Mouse (Mus musculus): ENCODE results near the gene Rgs3. TPM values are rescaled to one million over a fixed set of nuclear protein-coding genes. Genes with fewer than 3 reads are reported as not detected.

The Rgs3 gene
- total RNA-seq, 4 experiments from 2014 or later, result 4.3 to 7.5 (median 5.9) TPM

DNA sequence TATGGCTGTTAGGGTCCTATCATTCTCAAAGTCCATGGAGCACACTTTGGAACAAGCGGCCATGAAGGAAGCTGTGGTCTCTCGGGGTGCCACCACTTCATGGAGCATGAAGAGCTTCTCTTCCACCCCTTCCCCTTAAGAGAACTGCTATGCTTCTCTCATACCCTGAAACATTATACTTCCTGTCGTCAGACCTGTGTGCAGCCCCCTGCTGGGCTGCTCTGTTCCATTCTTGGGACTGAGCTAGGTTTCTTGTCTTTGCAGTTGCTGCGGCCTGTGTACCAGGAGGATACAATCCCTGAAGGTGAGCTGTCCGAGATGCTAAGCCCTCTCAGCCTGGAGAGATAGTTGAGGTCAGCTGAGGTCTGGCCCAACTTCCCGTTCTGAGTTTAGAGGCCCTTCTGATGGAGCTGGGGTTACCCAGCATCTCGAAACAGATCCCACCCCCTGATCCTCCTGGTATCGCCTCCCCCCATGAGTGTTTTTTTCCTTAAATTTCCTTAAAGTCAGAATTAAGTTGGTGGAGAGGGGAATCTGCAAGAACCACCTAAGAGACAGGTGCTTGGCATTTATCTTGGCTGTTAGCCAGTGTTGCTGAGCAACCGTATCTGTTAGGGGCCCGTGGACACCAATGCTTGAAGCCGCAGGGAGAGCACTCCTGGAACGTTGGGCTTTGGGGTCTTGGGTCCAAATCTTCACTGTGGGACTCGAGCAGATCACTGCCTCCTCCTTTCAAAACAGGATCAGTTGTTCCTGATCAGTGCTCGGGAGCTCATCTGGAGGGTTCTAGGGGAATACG lies 66.8 kb downstream of the Rgs3 start:
- no peak for DNase-seq (ENCODE audit: low spot score in 2 of 2)

DNA sequence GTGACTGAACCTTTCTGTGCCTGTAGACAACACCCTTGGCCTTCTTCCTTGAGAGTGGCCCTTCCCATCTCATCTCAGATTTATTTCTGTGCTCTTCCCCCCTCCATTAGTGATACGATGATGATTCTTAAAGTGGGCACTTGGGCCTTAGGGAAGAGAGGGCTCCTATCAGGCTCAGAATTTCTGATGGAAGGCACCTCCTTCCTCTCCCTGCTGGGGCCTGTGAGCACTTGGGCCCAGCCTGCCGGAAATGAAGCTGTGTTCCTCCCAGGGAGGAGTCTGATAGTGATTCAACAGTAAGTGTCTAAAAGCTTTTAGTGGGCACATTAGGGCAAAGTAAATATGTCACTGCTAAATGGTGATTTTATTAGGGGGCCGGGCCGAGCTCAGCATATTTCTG lies 67.7 kb downstream of the Rgs3 start:
- no peak for DNase-seq (ENCODE audit: low spot score in 2 of 2)

DNA sequence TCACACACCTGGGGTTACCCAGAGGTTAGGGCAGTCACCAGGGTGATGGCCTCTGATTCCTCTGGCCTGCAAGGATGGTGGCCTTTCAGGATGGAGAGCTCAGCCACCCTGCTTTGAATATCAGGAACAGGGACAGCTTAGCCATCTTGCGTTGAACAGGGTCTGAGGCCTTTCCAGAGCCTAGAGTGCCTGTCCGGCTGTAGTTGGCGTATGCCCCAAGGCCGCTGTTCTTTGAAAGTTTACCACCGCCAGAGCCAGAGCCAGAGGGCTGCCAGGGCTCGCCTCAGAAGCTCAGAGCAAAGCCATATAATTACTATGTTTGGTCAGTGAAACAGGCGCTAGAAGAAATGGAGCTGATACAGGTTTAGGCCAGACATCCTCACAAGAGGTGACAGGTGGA lies 68.9 kb downstream of the Rgs3 start:
- no peak for DNase-seq (ENCODE audit: low spot score in 2 of 2)

DNA sequence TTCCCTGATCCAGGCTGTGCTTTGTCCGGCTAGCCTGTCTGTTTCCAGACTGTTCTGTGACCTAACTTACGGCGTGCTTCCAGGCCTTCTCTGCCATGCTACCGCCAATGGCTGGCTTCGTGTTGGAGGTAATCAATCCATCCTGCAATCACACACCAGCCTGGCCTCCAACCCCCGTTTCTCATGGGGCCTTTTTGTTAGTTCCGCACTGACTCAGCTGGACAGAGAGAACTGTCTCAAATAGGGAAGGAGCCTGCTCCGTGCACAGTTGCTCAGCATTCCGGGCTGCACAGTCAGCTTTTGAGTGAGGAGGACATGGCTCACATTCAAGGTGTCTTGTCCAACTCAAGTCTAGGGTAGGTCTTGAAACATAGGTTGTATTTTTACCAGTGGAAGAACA lies 69.8 kb downstream of the Rgs3 start:
- no peak for DNase-seq (ENCODE audit: low spot score in 2 of 2)

DNA sequence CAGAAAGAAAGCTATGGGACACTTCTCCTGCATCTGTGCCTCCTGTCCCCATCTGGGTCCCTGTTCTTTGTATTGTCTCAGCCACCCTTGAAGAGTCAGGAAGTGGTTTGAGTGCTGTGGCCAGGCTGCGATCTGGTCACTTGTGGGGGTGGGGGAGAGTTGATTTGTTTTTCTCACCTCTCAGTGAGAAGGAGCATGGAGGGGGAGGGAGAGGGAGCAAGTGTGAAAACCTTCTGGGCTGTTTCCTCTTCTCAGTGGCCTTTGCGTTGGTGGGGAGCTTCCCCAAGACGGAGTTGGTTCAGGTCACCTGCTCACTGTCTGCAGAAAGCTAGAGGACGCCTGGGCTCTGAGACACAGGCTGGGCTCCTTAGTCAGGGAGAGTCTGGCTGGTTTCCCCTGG lies 70.3 kb downstream of the Rgs3 start:
- no peak for DNase-seq (ENCODE audit: low spot score in 2 of 2)

DNA sequence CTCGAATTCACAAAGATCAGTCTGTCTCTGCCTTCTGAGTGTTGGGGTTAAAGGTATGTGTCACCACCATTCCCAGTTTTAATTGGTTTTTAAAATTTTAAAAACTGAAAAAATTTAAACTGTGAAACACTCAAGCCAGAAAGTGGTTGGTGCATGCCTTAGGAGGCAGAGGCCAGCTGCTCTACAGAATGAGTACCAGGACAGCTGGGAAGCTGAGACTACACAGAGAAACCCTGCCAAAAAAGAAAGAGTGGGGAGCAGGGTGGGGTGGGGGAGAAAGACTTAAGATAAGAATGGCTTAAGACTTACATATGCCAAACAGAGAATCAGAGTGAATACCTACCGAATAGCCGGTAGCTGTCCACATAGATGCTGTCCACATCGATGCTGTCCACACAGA lies 73.6 kb downstream of the Rgs3 start:
- no peak for DNase-seq (ENCODE audit: low spot score in 2 of 2)

DNA sequence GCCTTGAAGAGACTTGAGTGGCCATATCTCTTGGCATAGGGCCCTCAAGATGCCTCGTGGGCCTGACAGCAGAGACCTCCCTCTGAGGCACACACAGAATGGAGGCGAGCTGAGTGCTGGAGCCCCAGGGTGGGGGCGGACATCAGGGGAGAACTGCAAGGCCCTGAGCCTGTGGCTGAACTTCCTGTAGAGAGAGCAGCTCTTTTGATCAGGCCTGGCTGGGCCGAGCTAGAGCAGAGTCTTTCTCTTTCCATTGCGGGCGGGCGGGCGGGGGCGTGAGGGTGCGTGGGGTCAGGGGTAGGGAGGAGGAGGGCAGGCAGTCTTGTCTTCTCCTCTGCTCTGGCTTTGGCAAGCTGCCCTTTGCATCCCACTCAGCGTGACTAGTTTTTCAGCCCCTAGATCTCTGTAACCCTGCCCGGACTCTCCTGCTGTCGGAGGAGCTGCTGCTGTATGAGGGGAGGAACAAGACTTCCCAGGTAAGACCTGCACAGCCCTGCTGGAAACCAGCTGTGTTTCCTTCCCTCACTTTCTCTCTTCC lies 74.5 kb downstream of the Rgs3 start:
- DNase-seq (ENCODE audit: low spot score in 2 of 2), result no peak

DNA sequence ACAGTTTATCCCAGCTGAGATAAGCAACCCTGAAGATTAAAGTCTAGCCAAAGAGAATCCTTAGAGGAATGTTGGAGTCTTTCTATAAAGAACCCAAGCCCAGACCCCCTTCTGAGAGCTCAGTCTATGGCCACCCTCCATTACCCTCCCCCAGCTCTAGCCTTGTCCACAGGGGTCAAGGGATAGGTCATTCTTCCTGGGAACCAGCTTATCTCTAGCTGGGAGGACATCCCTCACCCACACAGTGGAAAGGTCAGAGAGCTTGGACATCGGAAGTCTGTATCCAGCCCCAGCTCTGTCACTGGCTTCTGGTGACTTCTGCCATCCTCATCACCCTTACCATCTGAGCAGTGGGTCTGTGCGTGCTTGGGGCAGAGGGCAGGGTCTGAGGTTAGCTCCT lies 75.2 kb downstream of the Rgs3 start:
- no peak for DNase-seq (ENCODE audit: low spot score in 2 of 2)

DNA sequence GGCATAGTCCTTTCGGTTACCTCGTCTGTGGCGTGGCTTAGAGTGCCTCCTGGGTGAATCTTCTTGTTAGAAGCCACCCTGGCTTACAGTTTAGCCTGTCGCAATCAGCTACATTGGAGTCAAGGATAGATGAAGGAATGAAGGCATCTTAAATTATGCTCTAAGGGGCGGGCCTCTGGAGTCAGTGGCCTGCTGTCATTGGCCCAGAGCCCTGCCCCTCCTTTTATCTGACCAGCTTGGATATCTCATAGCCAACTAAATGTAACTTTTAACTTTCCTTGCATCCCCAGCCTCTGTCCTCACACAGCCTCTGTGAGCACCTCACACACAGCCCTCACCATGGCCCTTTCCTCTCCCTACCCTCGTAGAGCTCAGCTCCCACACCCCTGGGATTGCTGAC lies 76.4 kb downstream of the Rgs3 start:
- no peak for DNase-seq (ENCODE audit: low spot score in 2 of 2)

DNA sequence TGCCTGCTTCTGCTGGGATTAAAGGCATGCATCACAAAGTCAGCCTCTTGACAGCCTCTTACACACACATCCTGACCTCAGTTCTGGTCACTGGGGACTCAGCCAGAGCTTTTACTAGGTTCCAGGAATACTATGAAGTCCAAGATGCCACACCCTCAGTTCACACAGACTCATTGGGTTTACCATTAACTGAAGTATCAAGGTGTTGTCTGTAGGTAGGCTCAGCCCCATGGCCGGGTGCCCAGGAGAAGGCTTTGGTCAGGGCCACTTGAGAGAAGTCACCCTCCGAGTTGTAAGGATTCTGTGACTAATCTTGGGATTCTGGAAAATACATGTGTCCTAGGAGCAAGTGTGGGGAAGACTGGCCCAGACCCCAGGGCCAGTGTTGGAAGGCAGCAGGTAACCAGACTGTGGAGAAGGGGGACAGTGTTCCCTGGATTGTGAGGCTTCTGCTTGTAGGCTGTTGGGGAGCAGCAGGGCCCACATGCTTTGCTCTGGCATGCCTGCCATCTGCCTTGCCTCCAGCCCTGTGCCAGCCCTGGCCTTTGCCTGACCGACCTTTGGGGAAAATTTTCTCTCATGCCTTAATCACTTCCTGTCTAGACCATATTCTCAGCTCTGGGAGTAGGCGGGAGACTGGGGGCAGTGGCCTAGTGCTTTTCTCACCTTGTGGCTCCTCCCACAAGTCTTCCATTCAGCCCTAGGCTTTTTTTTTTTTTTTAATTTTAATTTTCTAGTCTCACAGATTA lies 78.4 kb downstream of the Rgs3 start:
- DNase-seq (ENCODE audit: low spot score in 2 of 2), result no peak

DNA sequence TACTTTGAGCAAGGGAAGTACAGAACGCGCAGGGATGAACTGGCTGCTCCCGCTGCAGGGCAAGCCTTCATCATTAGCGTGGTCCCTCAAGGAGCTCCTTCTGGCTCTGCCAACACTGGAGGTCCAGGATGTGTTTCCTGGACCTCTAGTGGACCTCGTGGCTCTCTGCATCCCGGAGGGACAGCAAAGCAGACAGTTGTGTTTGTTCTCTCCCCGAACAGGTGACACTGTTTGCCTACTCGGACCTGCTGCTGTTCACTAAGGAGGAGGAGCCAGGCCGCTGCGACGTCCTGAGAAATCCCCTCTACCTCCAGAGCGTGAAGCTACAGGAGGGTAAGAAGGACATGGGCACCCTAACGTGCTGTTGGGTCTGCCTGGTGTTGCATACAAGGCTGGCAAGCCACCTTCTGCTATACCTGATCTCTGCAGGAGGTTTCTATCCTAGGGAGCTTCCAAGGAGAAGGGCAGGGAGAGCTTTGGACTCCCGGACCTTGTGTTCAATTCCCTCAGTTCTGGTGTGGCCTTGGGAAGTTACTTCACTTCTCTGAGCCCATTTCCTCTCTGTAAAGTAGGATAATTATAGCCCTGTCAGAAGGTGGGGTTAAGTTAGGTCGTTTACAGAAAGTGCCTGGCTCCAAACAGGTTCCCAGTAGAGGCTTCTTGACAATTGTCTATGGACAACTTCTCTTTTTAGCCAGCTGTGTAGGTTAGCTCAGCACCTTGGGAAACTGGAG lies 81.0 kb downstream of the Rgs3 start:
- DNase-seq (ENCODE audit: low spot score in 2 of 2), result no peak

DNA sequence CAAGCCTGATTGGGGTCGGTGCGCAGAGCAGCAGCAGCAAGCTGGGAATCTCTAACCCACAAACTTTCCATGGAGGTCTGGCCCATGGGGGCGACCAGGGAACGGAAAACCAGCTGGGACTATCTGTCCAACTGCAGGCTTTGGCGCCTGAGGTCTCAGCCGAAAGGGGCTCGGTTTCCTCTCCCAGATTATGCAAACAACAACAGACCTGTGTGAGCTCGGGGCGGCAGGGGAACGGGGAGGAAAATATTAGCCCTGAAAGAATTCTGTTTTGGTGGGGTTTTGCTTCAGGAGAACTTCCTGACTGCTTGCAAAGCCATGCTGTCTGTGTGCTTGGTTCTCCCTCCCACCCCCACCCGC lies 81.6 kb downstream of the Rgs3 start:
- DNase-seq (ENCODE audit: low spot score in 2 of 2), result no peak

DNA sequence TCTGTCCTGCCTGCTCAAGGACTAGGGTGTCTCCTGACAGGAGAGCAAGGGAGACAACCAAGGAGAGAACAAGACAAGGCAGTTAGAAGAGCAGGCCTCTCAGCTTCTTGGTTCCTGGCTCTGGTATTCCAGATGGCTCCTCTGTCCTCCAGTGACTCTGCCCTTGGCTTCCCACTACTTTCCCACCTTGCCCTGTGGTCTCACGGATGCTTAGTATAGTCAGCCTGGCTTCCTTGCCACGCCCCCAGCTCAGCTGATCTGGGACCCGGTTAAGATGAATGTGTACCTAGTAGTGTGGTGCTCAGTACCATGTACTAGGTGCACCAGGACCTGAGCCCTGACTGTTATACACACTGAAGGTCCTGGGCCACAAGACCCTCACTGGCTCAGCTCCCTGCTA lies 82.0 kb downstream of the Rgs3 start:
- DNase-seq (ENCODE audit: low spot score in 2 of 2), result no peak

DNA sequence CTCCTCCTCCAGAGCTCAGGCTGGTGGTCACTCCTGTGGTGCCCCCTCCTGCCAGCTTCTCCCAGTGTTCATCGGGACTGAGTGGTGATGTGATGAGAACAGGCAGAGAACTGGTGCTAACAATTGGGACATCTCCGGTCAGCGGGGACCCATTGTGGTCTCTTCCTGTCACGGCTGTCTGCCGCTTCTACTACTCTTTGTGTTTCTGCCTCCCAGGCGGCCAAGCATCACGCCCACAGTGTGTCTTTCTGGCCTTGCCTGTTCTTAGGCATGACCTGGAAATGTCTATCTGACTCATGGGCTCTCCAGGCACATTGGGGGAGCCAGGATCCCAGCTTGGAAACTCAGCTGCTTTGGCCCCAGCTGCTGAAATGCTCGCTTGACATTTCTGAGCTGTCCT lies 83.8 kb downstream of the Rgs3 start:
- DNase-seq (ENCODE audit: low spot score in 2 of 2), result no peak

DNA sequence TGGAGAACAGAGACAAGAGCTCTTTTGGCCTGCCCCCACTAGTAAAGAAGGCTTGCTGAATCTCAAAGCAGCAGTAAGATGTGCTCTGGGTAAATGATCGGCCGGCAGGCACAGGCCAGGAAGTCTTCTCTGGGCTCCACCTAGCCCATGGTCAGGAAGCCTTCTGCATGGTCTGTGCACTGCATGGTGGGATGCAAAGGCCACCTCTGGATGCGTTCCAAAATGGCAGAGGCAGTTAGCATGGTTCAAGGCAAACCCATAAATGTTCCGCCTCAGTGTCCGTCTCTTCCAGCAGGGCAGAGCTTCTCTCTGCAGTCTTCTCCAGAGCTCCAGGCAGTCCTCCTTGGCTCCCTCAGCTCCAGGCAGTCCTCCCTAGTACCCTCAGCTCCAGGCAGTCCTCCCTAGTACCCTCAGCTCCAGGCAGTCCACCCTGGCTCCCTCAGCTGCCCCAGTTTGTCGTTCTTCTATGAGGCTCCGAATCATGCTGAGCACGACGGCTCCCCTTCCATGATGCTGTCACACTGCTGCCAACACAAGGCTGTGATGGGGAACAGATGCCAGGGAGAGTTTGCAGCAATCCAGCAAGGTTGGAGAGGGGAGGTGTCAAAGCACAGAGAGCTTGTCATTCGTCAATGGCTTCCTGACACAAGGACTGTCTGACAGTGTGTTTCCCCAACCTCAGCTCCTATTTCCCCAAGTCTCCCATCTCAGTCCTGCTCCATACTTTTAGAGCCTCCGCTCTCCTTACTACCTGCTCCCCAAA lies 84.6 kb downstream of the Rgs3 start:
- no peak for DNase-seq (ENCODE audit: low spot score in 2 of 2)

DNA sequence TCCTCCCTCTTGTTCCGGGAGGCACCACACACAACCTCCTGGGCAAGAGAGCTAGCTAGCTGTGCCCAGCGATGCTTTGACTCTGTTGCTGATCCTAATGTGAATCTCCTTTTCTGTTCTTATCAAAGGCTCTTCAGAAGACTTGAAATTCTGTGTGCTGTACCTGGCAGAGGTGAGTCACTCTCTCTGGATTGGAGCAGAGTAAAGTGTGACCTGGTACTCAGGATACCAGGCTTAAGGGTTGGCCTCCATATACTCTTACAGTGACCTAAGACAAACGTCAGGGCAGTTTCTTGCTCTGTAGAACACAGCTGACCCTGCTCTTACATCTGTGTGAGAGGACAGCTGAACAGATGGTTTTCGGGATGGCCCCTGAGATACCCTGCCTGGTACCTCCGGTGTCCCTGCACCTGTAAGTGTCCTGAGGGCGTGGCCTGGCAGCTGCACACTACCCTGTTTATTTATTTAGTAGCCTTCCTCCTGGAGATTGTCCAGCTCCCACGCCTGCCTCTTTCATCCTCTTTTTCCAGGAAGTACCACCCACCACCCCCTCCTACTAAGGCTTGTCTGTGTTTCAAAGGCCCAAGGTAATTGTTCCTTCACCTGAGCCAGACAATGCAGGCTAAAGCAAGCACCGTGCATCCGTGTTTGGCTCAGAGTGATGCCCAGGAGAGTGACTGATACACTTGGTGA lies 87.1 kb downstream of the Rgs3 start:
- no peak for DNase-seq (ENCODE audit: low spot score in 2 of 2)

DNA sequence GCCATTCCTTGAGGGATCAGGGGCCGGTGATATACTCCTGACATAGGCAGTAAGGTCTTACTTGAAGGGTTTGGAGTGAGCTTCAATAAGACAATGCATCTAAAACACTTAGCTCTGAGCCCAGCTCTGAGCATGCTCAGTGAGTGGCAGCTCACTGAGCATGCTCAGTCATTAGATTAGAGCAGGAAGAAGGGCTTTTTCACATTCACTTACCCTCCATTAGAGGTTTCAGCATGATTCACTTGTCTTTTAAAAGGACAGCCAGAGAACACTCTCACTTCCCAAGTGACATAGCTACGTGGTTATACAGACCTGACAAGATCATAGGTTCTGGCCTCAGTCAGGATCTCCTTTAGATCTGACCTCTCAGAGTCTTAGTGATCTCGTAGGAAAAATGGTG lies 89.2 kb downstream of the Rgs3 start:
- no peak for DNase-seq (ENCODE audit: low spot score in 2 of 2)

DNA sequence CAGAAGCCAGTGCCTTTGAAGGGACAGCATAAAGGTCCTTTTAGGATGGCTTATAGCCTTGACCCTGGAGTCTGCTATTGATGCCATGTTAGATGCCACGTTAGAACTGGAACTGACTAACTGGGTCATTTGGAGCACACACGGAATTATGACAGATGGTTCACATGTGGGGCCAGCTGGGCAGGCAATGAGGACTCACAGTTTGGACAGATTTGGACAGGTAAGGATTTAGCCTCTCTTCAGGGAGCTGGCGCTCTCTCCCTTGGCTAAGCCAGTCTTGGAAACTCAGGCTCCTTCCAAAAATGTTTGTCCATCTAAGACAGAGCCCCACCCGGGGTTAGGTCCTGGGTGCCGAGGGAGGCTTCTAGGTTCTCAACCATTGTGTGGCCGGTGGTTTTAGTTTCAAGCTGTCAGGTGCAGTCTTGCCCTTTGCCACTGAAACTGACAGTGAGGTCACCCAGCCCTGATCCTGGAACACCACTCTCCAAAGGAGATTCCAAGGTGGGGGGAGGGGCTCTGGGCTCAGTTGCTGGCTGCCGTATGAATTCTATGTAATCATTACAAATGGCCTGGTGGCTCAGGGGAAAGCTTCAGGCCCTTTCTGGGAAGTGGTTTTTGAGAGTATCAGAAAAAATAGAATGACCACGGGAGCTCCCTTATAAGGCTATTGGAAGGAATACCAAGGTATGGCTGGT lies 90.0 kb downstream of the Rgs3 start:
- no peak for DNase-seq (ENCODE audit: low spot score in 2 of 2)

DNA sequence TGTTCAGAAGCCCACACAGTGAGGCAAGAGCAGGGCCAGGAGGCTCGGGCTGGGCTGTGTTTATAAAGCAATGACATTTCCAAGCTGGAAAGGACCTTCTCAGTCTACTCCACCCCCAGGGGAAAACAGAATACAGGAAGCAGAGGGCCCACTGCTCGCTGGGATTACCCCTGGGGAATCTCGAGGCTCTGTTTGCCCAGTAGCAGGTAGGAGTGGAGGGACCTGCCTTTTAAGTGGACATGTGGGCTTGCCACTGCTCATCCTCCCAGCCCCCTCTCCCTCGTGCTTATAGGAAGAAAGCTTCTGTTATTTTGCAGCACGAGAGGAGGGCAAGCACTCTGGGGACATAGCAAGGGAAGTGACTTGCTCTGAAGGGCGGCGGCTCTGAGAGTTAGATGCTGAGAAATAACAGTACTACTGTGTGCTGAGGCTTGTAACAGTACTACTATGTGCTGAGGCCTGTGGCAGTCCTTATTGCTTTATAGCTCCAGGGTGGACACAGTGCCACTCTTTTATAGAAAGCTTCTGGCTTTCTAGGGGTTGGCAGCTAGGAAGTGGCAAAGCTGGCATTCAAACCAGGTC lies 91.6 kb downstream of the Rgs3 start:
- no peak for DNase-seq (ENCODE audit: low spot score in 2 of 2)

DNA sequence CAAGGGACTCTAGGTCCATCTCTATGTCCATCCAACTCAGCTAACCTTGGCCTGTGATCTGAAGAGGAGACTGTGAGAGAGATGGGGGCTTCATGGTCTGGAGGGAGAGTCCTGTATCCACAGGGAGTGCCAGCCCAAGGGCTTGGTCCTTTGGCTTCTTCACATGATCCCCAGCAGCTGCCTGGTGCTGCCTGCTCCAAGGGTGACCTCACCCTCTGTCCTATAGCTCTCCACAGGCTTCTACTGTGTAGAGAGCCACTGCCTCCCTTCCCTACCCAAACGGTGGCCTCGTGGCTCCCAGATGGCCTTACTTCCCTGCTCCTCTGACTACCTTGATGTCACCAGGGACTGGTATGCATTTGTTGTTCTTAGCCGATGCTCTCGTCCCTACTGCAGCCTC lies 92.6 kb downstream of the Rgs3 start:
- DNase-seq (ENCODE audit: low spot score in 2 of 2), result no peak

Measured in gastrocnemius, adult 8-10 months (tissue).